Mouse (Mus musculus) midbrain, embryonic 13.5 days (tissue): Measurements from ENCODE around the gene Ralgapa2. TPM values are rescaled to one million over a fixed set of nuclear protein-coding genes. Genes with fewer than 3 reads are reported as not detected.

Experiments used
- ATAC-seq: fragments of 200-750 bp; cut with Nextera tagmentation; 2 replicates; pipeline ENCODE4 v1.8.0; 2017; ENCODE audit warnings: mild to moderate bottlenecking, moderate TSS enrichment, moderate library complexity
- H3K27ac ChIP-seq: fragments of 300-500 bp; sonication (generic); 2 replicates; pipeline ENCODE4 v1.5.1; 2015; ENCODE audit warnings: inconsistent platforms, mild to moderate bottlenecking, moderate library complexity
- H3K27me3 ChIP-seq: fragments of 300-500 bp; sonication (generic); 2 replicates; pipeline ENCODE4 v1.6.1; 2015; ENCODE audit warnings: mild to moderate bottlenecking, inconsistent platforms
- H3K36me3 ChIP-seq: fragments of 300-500 bp; sonication (generic); 2 replicates; pipeline ENCODE4 v1.6.1; 2015; ENCODE audit warnings: mild to moderate bottlenecking, inconsistent platforms
- H3K4me1 ChIP-seq: fragments of 300-500 bp; sonication (generic); replicated peaks from 2 replicates; pipeline ENCODE4 v1.6.1; 2015; ENCODE audit warnings: inconsistent platforms
- H3K4me2 ChIP-seq: fragments of 300-500 bp; sonication (generic); replicated peaks from 2 replicates; pipeline ENCODE4 v1.6.1; 2015; ENCODE audit warnings: moderate library complexity, mild to moderate bottlenecking, inconsistent platforms
- H3K4me3 ChIP-seq: fragments of 300-500 bp; sonication (generic); replicated peaks from 2 replicates; pipeline ENCODE4 v1.5.1; 2015; ENCODE audit warnings: mild to moderate bottlenecking, inconsistent platforms
- H3K9ac ChIP-seq: fragments of 300-500 bp; sonication (generic); replicated peaks from 2 replicates; pipeline ENCODE4 v1.6.1; 2015; ENCODE audit warnings: mild to moderate bottlenecking, inconsistent platforms
- H3K9me3 ChIP-seq: fragments of 300-500 bp; sonication (generic); 2 replicates; pipeline ENCODE4 v1.6.1; 2016; ENCODE audit warnings: mild to moderate bottlenecking, inconsistent platforms
- WGBS: fragments of 180-500 bp; shearing (Covaris S2); methylation state at CpG from one replicate; pipeline ENCODE4 v1.1.7; 2015; 5-methylcytosine and 5-hydroxymethylcytosine counted together
- polyA plus RNA-seq: library from polyadenylated mRNA; unstranded; fragments of >200 nt; fragmentation: Nextera tagmentation; extraction: Ambion mirVana; gene quantifications from 2 replicates; pipeline ENCODE4 v1.2.1, GENCODE M21; 2015

Ralgapa2 gene
- polyA plus RNA-seq, 1 experiment from 2014 or later, result 11.7 TPM

DNA sequence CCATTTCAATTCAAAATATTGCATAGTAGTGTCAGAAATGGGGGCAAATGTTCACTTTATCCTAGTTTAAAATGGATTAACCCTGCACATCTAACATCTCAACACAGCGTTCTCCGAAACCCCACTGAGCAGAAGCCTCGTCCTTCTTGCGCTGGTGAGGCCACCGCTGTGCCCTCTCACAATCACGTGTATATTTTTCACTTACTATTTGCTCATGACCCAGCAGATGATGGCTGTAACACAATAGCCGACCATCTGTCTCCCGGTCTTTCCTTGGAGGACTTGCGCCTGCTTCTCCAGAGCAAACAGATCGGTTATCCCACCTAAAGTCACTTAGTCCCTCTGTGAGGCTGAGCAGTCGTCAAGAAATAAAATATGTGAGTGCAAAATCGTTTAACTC is 146.0 kb downstream of the Ralgapa2 start:
- 0 out of 2 replicates have a peak, but pooled peaks have one; percentile 56 for ATAC-seq
- Histone ChIP-seq H3K4me1 (peaks cover 7% of the 10 kb centered on the region; the same call in 1 of the 2 replicates), H3K4me3 (no peak overlapping the region), H3K27ac (no peak overlapping the region), H3K9ac (no peak overlapping the region), H3K36me3 (peaks cover 3% of the 10 kb centered on the region; the same call in 1 of the 2 replicates), H3K9me3 (no peaks in the 10 kb centered on the region), H3K4me2 (no peak overlapping the region), H3K27me3 (no peaks in the 10 kb centered on the region)
- WGBS, result 52% methylated on average over 12 of the region's 12 CpGs

DNA sequence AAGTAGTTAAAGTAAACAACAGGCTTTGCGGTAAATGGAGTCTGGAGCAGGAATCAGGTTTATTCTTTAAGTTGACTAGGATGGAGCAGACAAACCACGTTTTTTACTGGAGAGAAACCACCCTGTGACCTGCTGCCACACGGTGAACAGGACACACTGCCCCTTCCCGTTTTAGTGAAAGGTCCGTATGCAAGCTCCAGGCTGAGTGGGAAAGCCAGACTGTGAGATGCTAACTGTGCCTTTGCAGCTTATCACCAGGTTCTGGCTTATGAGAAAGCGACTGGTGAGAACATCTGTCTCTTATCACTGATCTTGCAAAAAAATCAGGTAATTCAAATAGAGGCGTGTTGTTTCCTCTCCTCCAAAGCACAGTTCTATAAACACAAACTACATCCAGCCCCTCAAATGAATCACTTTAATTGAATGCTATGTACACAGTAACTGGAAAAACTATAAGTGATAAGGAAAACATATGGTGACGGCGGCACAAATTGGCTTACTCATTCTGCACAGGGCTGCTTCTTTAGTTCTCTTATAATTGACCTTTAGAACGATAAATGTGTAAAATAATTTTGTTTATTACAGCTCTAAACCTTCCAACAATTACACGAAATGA is 146.7 kb downstream of the Ralgapa2 start:
- no peak overlapping the region for H3K9ac ChIP-seq
- WGBS, result 72% methylated on average over 11 of the region's 11 CpGs
- peaks cover 7% of the 10 kb centered on the region; the same call in 1 of the 2 replicates for H3K4me1 ChIP-seq
- no peak for ATAC-seq
- H3K36me3 ChIP-seq, result peaks cover 3% of the 10 kb centered on the region; the same call in 1 of the 2 replicates
- no peaks in the 10 kb centered on the region for H3K27me3 ChIP-seq
- no peaks in the 10 kb centered on the region for H3K9me3 ChIP-seq
- H3K27ac ChIP-seq, result no peak overlapping the region
- no peak overlapping the region for H3K4me2 ChIP-seq
- H3K4me3 ChIP-seq, result no peak overlapping the region

DNA sequence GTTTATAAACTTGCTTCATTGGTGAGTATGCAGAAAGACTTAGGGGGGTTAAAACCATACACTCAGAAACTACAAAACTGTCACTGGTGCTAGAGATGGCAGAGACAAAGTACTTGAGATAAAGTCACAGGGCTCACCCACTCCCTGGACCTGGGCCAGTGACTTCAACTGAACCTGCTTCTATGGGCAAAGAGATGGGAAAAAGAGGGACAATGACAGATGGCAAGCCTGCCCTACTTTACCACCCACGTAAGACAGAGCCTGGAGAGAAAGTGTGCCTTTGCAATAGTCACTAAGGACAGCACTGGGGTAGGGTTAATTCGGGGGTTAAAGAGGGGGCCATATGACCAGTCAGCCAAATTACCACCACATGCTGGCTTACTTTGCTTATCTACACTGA is 148.7 kb downstream of the Ralgapa2 start:
- Histone ChIP-seq H3K4me2 (no peak overlapping the region), H3K4me1 (peaks cover 7% of the 10 kb centered on the region; the same call in 1 of the 2 replicates), H3K27me3 (no peaks in the 10 kb centered on the region), H3K9ac (no peak overlapping the region), H3K4me3 (no peak overlapping the region), H3K9me3 (no peaks in the 10 kb centered on the region), H3K36me3 (no peaks in the 10 kb centered on the region), H3K27ac (no peak overlapping the region)
- 78% methylated on average over 2 of the region's 2 CpGs for WGBS
- no peak for ATAC-seq

DNA sequence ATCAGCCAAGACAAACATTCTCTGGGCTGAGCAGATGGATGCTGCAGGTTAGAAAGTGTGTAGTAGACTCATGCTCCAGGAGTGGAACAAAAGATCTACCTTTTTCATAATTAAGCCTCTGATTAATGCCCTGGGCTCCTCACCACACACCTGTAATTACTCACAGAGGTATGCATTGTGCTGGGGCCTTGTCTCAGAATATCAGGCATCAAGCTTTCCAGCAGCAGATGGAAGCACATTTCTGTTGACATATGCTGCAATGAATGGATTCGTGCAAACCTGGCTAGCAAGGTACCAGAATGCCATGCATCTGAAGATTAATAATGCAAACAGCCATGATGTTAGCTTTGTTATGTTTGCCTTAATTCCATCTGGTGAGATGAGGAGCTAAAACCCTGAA is 149.2 kb downstream of the Ralgapa2 start:
- Histone ChIP-seq H3K27me3 (no peaks in the 10 kb centered on the region), H3K27ac (no peak overlapping the region), H3K9ac (no peak overlapping the region), H3K4me3 (no peak overlapping the region), H3K4me2 (no peak overlapping the region), H3K36me3 (no peaks in the 10 kb centered on the region), H3K4me1 (peaks cover 7% of the 10 kb centered on the region; the same call in 1 of the 2 replicates), H3K9me3 (no peaks in the 10 kb centered on the region)
- no peak for ATAC-seq
- 83% methylated on average over 1 of the region's 1 CpGs for WGBS

DNA sequence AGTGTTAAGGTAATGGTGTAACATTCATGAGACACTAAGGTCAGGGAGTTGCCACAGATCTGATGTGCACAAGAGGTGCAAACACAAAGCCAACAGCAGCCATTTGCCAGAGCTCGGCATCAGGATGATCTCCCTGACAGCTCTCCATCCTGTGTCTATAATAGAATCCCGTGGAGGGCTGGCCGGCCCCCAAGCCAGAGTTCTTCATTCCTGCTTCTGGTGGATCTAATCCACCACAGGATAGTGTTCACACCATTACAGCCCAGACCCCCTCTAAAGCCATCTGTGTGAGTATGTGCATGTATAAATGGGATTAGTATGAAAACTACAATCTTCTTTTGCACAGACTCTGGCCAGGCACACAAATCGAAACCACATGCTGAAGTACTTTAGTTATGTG is 150.2 kb downstream of the Ralgapa2 start:
- Histone ChIP-seq H3K27ac (no peak overlapping the region), H3K9me3 (no peaks in the 10 kb centered on the region), H3K4me3 (no peak overlapping the region), H3K4me1 (peaks cover 7% of the 10 kb centered on the region; the same call in 1 of the 2 replicates), H3K27me3 (no peaks in the 10 kb centered on the region), H3K4me2 (no peak overlapping the region), H3K36me3 (no peaks in the 10 kb centered on the region), H3K9ac (no peak overlapping the region)
- WGBS, result 65% methylated on average over 4 of the region's 4 CpGs
- no peak for ATAC-seq

DNA sequence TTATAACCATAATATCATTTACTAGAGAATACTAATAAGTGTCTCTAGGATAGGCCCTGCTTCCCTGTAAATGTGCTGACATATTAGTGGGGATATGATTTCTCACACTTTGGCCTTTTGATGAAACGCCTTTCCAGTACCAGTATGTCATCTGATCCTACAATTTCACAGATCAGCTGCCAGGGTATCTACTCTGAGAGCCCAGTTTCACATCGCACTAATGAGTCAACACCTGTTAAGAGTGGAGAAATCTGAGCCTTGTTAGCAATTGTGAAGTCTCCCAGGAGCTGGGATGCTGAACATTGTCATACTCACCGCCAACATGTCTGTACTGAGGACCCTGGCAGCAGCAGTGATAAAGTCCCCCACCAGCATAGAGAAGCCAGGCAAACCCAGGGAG is 151.1 kb downstream of the Ralgapa2 start:
- Histone ChIP-seq H3K4me1 (peaks cover 7% of the 10 kb centered on the region; the same call in 1 of the 2 replicates), H3K4me3 (no peak overlapping the region), H3K9me3 (no peaks in the 10 kb centered on the region), H3K27ac (no peak overlapping the region), H3K9ac (no peak overlapping the region), H3K4me2 (no peak overlapping the region), H3K27me3 (no peaks in the 10 kb centered on the region), H3K36me3 (no peaks in the 10 kb centered on the region)
- 82% methylated on average over 3 of the region's 3 CpGs for WGBS
- no peak for ATAC-seq

DNA sequence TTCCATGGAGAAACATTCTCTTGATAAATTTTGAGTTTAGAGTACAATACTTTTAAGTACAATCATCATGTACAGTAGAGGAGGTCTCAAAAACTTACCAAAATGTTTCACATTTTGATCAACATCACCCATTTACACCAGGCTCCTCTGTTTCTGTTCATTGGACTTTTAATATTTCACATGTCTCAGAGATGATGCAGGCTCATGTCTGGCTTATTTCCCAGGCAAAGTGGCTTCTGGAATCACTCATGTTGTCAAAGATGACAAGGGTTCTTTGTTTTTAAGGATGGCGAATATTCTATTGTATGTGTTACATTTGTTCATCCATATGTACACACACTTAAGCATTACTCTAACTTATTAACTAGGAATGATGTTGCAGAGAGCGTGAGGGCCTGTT is 152.5 kb downstream of the Ralgapa2 start:
- Histone ChIP-seq H3K4me2 (no peak overlapping the region), H3K27me3 (no peaks in the 10 kb centered on the region), H3K4me1 (0 out of 2 replicates have a peak, but pooled peaks cover 3% of the 10 kb centered on the region), H3K27ac (no peak overlapping the region), H3K4me3 (no peak overlapping the region), H3K36me3 (no peaks in the 10 kb centered on the region), H3K9ac (no peak overlapping the region), H3K9me3 (no peaks in the 10 kb centered on the region)
- ATAC-seq, result no peak
- 95% methylated on average over 2 of the region's 2 CpGs for whole genome bisulfite sequencing

DNA sequence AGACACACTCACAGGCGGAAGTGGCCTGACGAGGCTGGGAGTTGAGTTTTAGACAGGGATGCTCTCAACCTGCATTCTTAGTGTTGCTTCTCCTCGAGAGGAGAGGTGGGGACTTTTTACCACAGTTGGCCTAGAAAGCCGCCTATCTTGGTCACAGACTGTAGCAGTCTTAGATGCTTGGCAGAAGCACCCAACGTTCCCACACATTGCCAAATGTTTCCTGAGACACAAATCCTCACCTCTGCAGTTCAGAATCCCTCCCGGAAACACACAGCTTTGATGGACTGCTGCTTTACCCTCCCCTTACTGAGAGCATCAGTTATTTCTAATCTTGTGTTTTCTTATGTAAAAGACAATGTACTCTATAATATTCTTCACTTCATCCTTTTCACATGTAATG is 155.6 kb downstream of the Ralgapa2 start:
- H3K27me3 ChIP-seq, result no peaks in the 10 kb centered on the region
- H3K36me3 ChIP-seq, result peaks cover 3% of the 10 kb centered on the region; the same call in 1 of the 2 replicates
- H3K4me2 ChIP-seq, result no peak overlapping the region
- no peaks in the 10 kb centered on the region for H3K9me3 ChIP-seq
- H3K4me3 ChIP-seq, result no peak overlapping the region
- H3K9ac ChIP-seq, result no peak overlapping the region
- 81% methylated on average over 6 of the region's 6 CpGs for WGBS
- ATAC-seq, result no peak
- H3K27ac ChIP-seq, result no peak overlapping the region
- no peaks in the 10 kb centered on the region for H3K4me1 ChIP-seq

DNA sequence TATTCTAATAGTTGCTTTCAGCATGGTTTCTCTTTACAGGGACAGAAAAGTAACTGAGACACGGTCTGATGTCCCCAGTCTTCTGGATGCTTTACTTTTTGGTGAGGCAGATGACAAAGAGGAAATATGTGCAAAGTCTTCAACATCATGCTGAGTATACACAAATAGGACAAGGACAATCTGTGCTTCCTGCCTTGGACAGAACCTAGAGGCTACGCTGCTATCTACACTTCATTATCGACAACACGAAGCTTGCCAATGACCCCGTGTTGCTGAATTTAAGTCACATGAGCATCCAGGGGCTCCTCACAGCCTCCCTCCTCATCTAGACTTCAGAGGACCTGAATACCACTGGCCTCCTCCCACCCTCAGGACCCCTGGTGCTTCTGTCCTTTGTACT is 161.9 kb downstream of the Ralgapa2 start:
- no peaks in the 10 kb centered on the region for H3K9me3 ChIP-seq
- no peak overlapping the region for H3K9ac ChIP-seq
- H3K27me3 ChIP-seq, result no peaks in the 10 kb centered on the region
- no peak overlapping the region for H3K4me2 ChIP-seq
- H3K4me3 ChIP-seq, result no peak overlapping the region
- no peak overlapping the region for H3K27ac ChIP-seq
- 91% methylated on average over 5 of the region's 5 CpGs for WGBS
- ATAC-seq, result no peak
- peaks cover 21% of the 10 kb centered on the region for H3K4me1 ChIP-seq
- H3K36me3 ChIP-seq, result peaks cover 26% of the 10 kb centered on the region

DNA sequence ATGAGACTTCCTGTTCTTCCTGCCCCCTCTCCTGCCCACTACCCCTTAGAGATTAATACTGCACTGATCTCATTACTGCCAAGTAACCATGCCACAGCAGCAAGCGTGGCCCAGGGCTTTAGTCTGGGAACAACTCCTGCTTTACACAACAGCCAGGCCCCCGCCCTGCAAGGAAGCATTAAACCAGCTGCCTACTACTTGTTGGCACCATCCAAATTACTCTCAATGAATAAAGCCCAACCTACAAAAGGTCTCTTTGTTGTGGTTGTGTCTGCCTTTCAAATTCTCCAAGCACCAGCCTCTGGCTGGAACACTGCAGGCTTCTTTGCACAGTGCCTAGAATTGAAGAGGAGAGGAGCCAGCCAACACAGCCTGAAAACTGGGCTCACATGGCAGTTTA is 164.2 kb downstream of the Ralgapa2 start:
- Histone ChIP-seq H3K36me3 (peaks cover 35% of the 10 kb centered on the region), H3K9ac (no peak overlapping the region), H3K9me3 (no peaks in the 10 kb centered on the region), H3K27me3 (no peaks in the 10 kb centered on the region), H3K4me3 (no peak overlapping the region), H3K4me2 (no peak overlapping the region), H3K27ac (peak overlapping the region; percentile 30; the same call in 1 of the 2 replicates), H3K4me1 (peaks cover 21% of the 10 kb centered on the region)
- 39% methylated on average over 2 of the region's 2 CpGs for WGBS
- ATAC-seq, result peak; percentile 88

DNA sequence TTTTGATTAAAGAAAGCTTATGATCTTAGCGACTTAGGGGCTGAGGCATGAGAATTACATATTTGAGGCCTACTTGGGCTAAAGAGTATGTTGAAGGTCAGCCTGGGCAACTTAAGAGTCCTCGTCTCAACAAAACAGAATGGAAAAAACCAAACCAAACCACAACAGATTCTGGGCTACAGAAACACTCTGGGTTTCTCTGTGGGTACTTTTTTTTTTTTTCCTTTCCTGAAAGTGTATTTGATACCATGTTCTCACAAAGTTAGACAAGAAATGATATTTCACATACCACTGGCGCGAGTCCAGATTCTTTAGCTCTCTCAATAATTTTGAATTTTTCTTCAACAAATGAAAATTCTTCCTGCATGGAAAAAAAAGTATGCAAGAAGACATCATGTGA is 172.1 kb downstream of the Ralgapa2 start:
- H3K27me3 ChIP-seq, result no peaks in the 10 kb centered on the region
- H3K36me3 ChIP-seq, result peaks cover 22% of the 10 kb centered on the region
- H3K9me3 ChIP-seq, result no peaks in the 10 kb centered on the region
- WGBS, result 96% methylated on average over 4 of the region's 4 CpGs
- H3K4me3 ChIP-seq, result no peak overlapping the region
- H3K9ac ChIP-seq, result no peak overlapping the region
- H3K4me1 ChIP-seq, result peaks cover 15% of the 10 kb centered on the region
- H3K27ac ChIP-seq, result no peak overlapping the region
- ATAC-seq, result no peak
- no peak overlapping the region for H3K4me2 ChIP-seq

DNA sequence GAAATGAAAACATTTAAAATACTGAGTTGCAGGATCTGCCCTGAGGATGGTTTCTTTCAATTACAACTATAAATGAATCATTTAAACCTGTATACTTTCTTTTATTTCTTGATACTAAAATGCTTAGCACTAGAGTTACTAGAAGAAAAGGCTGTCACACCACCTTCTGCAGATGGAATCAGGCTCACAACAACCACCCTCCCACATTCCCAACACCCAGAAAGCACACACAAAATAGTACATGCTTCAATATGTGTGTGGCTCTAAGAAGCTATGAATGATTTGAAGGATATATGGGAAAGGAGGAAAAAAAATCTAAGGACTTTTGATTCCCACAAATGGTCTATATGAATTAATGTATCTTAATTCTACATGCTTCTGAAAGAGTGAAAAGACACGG is 174.6 kb downstream of the Ralgapa2 start:
- peaks cover 18% of the 10 kb centered on the region for H3K4me1 ChIP-seq
- H3K27ac ChIP-seq, result no peak overlapping the region
- H3K4me3 ChIP-seq, result no peak overlapping the region
- no peak overlapping the region for H3K4me2 ChIP-seq
- H3K36me3 ChIP-seq, result peaks cover 13% of the 10 kb centered on the region
- H3K9ac ChIP-seq, result no peak overlapping the region
- ATAC-seq, result no peak
- WGBS, result 87% methylated on average over 1 of the region's 1 CpGs
- 0 out of 2 replicates have a peak, but pooled peaks cover 4% of the 10 kb centered on the region for H3K27me3 ChIP-seq
- H3K9me3 ChIP-seq, result no peaks in the 10 kb centered on the region
